Mouse (Mus musculus) limb, embryonic 14.5 days (tissue): ENCODE data around the gene Fbxw5. TPM values are rescaled to one million over a fixed set of nuclear protein-coding genes. Genes with fewer than 3 reads are reported as not detected.

Experiments used
- ATAC-seq: fragments of 200-750 bp; cut with Nextera tagmentation; 2 replicates; pipeline ENCODE4 v1.8.0; 2017; ENCODE audit warnings: low read depth, moderate number of reproducible peaks, moderate TSS enrichment; ENCODE audit not compliant: low FRiP score
- DNase-seq: peaks from one replicate; pipeline ENCODE4 v3.0.0-alpha.2; 2015; ENCODE audit warnings: low spot score
- H3K27ac ChIP-seq: fragments of 300-500 bp; sonication (generic); replicated peaks from 2 replicates; pipeline ENCODE4 v1.5.1; 2014; ENCODE audit warnings: low read depth, mild to moderate bottlenecking, low read length, moderate library complexity, mixed read lengths
- H3K27me3 ChIP-seq: fragments of 300-500 bp; sonication (generic); 2 replicates; pipeline ENCODE4 v1.6.1; 2014; ENCODE audit warnings: low read length, mixed read lengths; ENCODE audit not compliant: control insufficient read depth, insufficient read depth
- H3K36me3 ChIP-seq: fragments of 300-500 bp; sonication (generic); 2 replicates; pipeline ENCODE4 v1.6.1; 2014; ENCODE audit warnings: mild to moderate bottlenecking, low read length, moderate library complexity, mixed read lengths; ENCODE audit not compliant: control insufficient read depth, insufficient read depth
- H3K4me1 ChIP-seq: fragments of 300-500 bp; sonication (generic); 2 replicates; pipeline ENCODE4 v1.6.1; 2014; ENCODE audit warnings: antibody characterized with exemption, low read length, mixed read lengths; ENCODE audit not compliant: control insufficient read depth, insufficient read depth
- H3K4me2 ChIP-seq: fragments of 300-500 bp; sonication (generic); replicated peaks from 2 replicates; pipeline ENCODE4 v1.6.1; 2014; ENCODE audit warnings: low read depth, mild to moderate bottlenecking, low read length, moderate library complexity; ENCODE audit not compliant: severe bottlenecking
- H3K4me3 ChIP-seq: fragments of 300-500 bp; sonication (generic); replicated peaks from 2 replicates; pipeline ENCODE4 v1.5.1; 2014; ENCODE audit warnings: low read length
- H3K9ac ChIP-seq: fragments of 300-500 bp; sonication (generic); 2 replicates; pipeline ENCODE4 v1.6.1; 2014; ENCODE audit warnings: mild to moderate bottlenecking, low read depth, low read length, moderate library complexity; ENCODE audit not compliant: severe bottlenecking
- H3K9me3 ChIP-seq: fragments of 300-500 bp; sonication (generic); 2 replicates; pipeline ENCODE4 v1.6.1; 2016; ENCODE audit warnings: low read length; ENCODE audit not compliant: control insufficient read depth
- POLR2A ChIP-seq: fragments of 200-500 bp; IDR thresholded peaks from 2 replicates; pipeline ENCODE4 v1.8.0; 2012; ENCODE audit warnings: inconsistent platforms, mild to moderate bottlenecking, moderate library complexity, borderline replicate concordance; ENCODE audit not compliant: insufficient read depth, insufficient read length; ENCODE audit errors: extremely low read depth
- WGBS: fragments of 180-500 bp; shearing (Covaris S2); extraction: QIAGEN DNeasy Blood & Tissue Kit; methylation state at CpG from one replicate; pipeline ENCODE4 v1.1.7; 2014; 5-methylcytosine and 5-hydroxymethylcytosine counted together
- polyA plus RNA-seq, 2 experiments: library from polyadenylated mRNA; depleted of rRNA in 1 of 2; stranded (reverse) in 1 of 2; unstranded in 1 of 2; fragments of >200 nt; fragmentation: Nextera tagmentation in 1 of 2; extraction: Ambion mirVana in 1 of 2; gene quantifications; 2 replicates each; pipeline versions ENCODE4 v1.2.1 to v1.2.3; 2012 to 2014

The Fbxw5 gene
- polyA plus RNA-seq, 2 experiments: 46.2 to 70.0 TPM

DNA sequence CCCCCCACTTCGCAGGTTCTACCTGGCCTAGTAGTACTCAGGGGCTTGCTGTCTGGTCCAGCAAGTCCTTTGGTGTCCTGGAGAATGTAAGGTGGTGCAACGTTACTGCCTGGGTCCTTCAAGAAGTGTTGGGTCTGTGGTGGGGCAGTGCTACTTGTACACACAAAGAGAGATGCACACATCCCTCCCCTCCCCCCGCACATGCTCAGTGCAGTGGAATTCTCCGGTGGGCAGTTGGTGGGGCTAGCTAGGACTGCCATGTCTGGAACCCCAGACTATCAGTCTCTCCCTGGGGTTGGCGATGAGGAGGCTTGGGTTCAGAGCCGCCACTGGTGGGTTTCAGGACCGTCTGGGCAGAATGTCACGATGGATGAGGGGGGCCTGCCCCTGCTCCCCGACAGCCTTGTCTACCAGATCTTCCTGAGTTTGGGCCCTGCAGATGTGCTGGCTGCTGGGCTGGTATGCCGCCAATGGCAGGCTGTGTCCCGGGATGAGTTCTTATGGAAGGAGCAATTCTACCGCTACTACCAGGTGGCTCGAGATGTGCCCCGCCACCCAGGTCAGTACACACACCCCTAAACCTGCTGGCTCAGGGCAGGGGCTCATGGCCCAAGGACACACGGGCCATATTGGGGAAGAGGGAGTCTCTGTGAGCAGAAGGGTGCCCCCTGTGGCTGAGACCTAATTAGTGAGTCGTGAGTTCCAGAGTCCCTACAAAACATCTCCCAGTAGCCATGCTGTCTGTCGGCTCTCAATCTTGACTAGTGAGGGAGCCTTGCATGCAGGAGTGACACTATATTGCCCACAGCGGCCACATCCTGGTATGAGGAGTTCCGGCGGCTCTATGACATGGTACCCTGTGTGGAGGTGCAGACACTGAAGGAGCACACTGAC, 1.3 kb downstream of the Fbxw5 start, which contains the start of gene C8g:
C8g (minus strand) TSS at position 127 of the 894 bp plus-strand sequence.
- 71% methylated on average over 20 of the region's 20 CpGs for WGBS
- H3K4me3 ChIP-seq: peak within 1 kb of the TSS; percentile 93

GRCm38 (mm10) chr2:25502726-25503125, 2.2 kb downstream of the Fbxw5 start:
- TF ChIP-seq POLR2A: no peak
- Histone ChIP-seq H3K4me2 (no peak overlapping the region), H3K36me3 (peaks cover 39% of the 10 kb centered on the region), H3K27me3 (no peaks in the 10 kb centered on the region), H3K27ac (no peak overlapping the region), H3K4me1 (peaks cover 8% of the 10 kb centered on the region), H3K9ac (no peak overlapping the region), H3K9me3 (no peaks in the 10 kb centered on the region), H3K4me3 (no peak overlapping the region)
- 80% methylated on average over 3 of the region's 3 CpGs for WGBS
- DNase-seq (no peak), ATAC-seq (no peak)

More for the DNA sequence above, 1.3 kb downstream of the Fbxw5 start, which contains the start of gene C8g:
- Histone ChIP-seq H3K4me1 (peaks cover 8% of the 10 kb centered on the region), H3K27ac (peak within 1 kb of the TSS; percentile 75), H3K4me2 (peak within 1 kb of the TSS; percentile 95), H3K9ac (peak within 1 kb of the TSS; percentile 96), H3K27me3 (no peaks in the 10 kb centered on the region), H3K9me3 (no peaks in the 10 kb centered on the region), H3K36me3 (peaks cover 39% of the 10 kb centered on the region)
- TF ChIP-seq POLR2A: no peak
- ATAC-seq (no peak), DNase-seq (no peak)

GRCm38 (mm10) chr2:25504538-25504937, 4.0 kb downstream of the Fbxw5 start:
- TF ChIP-seq POLR2A: no peak
- no peaks in the 10 kb centered on the region for H3K9me3 ChIP-seq
- H3K27ac ChIP-seq: no peak overlapping the region
- 93% methylated on average over 19 of the region's 19 CpGs for WGBS
- no peak overlapping the region for H3K9ac ChIP-seq
- DNase-seq (no peak), ATAC-seq (no peak)
- peaks cover 39% of the 10 kb centered on the region for H3K36me3 ChIP-seq
- peaks cover 8% of the 10 kb centered on the region for H3K4me1 ChIP-seq
- H3K27me3 ChIP-seq: no peaks in the 10 kb centered on the region
- no peak overlapping the region for H3K4me2 ChIP-seq
- H3K4me3 ChIP-seq: no peak overlapping the region

GRCm38 (mm10) chr2:25505000-25505399, 4.5 kb downstream of the Fbxw5 start:
- Histone ChIP-seq H3K9me3 (no peaks in the 10 kb centered on the region), H3K36me3 (peaks cover 39% of the 10 kb centered on the region), H3K4me1 (peaks cover 8% of the 10 kb centered on the region), H3K4me3 (no peak overlapping the region), H3K9ac (no peak overlapping the region), H3K27ac (no peak overlapping the region), H3K4me2 (no peak overlapping the region), H3K27me3 (no peaks in the 10 kb centered on the region)
- WGBS: 82% methylated on average over 1 of the region's 1 CpGs
- DNase-seq (no peak), ATAC-seq (no peak)
- TF ChIP-seq POLR2A: no peak

- no peak for DNase-seq
These were observed 5.3 kb downstream of the Fbxw5 start for GRCm38 (mm10) chr2:25505860-25506259.

More at GRCm38 (mm10) chr2:25505860-25506259, 5.3 kb downstream of the Fbxw5 start:
- Histone ChIP-seq H3K4me2 (no peak overlapping the region), H3K4me3 (no peak overlapping the region), H3K9me3 (no peaks in the 10 kb centered on the region), H3K27me3 (no peaks in the 10 kb centered on the region), H3K9ac (no peak overlapping the region), H3K27ac (no peak overlapping the region), H3K36me3 (peaks cover 39% of the 10 kb centered on the region), H3K4me1 (peaks cover 8% of the 10 kb centered on the region)
- 100% methylated on average over 4 of the region's 4 CpGs for WGBS
- no peak for TF ChIP-seq POLR2A
- no peak for ATAC-seq
